Mouse (Mus musculus) heart, postnatal 0 days (tissue): ENCODE measurements at regions not wholly inside any gene's neighbourhood (a gene's known extent, or its start where the extent isn't known, plus 50 kb on each side); places are given as distances from the start of the nearest gene placed in this dataset.

ENCODE experiments used
- ATAC-seq: fragments of 200-750 bp; cut with Nextera tagmentation; 2 replicates; pipeline ENCODE4 v1.8.0; 2017; ENCODE audit warnings: low read depth, moderate number of reproducible peaks, moderate library complexity; ENCODE audit not compliant: insufficient read depth
- DNase-seq: peaks from one replicate; pipeline ENCODE4 v3.0.0-alpha.2; 2016; ENCODE audit warnings: low spot score
- H3K27ac ChIP-seq: fragments of 300-500 bp; sonication (generic); 2 replicates; pipeline ENCODE4 v1.5.1; 2014; ENCODE audit warnings: low read depth, mild to moderate bottlenecking
- H3K27me3 ChIP-seq: fragments of 300-500 bp; sonication (generic); 2 replicates; pipeline ENCODE4 v1.6.1; 2014; ENCODE audit warnings: low read length, mixed read lengths; ENCODE audit not compliant: control insufficient read depth, insufficient read depth
- H3K36me3 ChIP-seq: fragments of 300-500 bp; sonication (generic); replicated peaks from 2 replicates; pipeline ENCODE4 v1.6.1; 2014; ENCODE audit warnings: low read length, mixed read lengths; ENCODE audit not compliant: control insufficient read depth, insufficient read depth
- H3K4me1 ChIP-seq: fragments of 300-500 bp; sonication (generic); 2 replicates; pipeline ENCODE4 v1.6.1; 2014; ENCODE audit warnings: antibody characterized with exemption; ENCODE audit not compliant: control insufficient read depth, insufficient read depth
- H3K4me2 ChIP-seq: fragments of 300-500 bp; sonication (generic); 2 replicates; pipeline ENCODE4 v1.6.1; 2014; ENCODE audit warnings: low read depth, mild to moderate bottlenecking, low read length, moderate library complexity
- H3K4me3 ChIP-seq: fragments of 300-500 bp; sonication (generic); 2 replicates; pipeline ENCODE4 v1.5.1; 2014; ENCODE audit warnings: low read depth, low read length
- H3K9ac ChIP-seq: fragments of 300-500 bp; sonication (generic); replicated peaks from 2 replicates; pipeline ENCODE4 v1.6.1; 2014; ENCODE audit warnings: low read depth, low read length, mixed read lengths
- H3K9me3 ChIP-seq: fragments of 300-500 bp; sonication (generic); replicated peaks from 2 replicates; pipeline ENCODE4 v1.6.1; 2016; ENCODE audit warnings: low read length; ENCODE audit not compliant: control insufficient read depth
- CTCF ChIP-seq: IDR thresholded peaks from 2 replicates; pipeline ENCODE4 v1.5.1; 2016; ENCODE audit warnings: antibody characterized with exemption, control low read depth, low read depth
- EP300 ChIP-seq: IDR thresholded peaks from 2 replicates; pipeline ENCODE4 v1.6.1; 2016; ENCODE audit warnings: antibody characterized with exemption, low read depth
- WGBS: fragments of 180-500 bp; shearing (Covaris S2); extraction: QIAGEN DNeasy Blood & Tissue Kit; methylation state at CpG from one replicate; pipeline ENCODE4 v1.1.7; 2014; 5-methylcytosine and 5-hydroxymethylcytosine counted together

DNA sequence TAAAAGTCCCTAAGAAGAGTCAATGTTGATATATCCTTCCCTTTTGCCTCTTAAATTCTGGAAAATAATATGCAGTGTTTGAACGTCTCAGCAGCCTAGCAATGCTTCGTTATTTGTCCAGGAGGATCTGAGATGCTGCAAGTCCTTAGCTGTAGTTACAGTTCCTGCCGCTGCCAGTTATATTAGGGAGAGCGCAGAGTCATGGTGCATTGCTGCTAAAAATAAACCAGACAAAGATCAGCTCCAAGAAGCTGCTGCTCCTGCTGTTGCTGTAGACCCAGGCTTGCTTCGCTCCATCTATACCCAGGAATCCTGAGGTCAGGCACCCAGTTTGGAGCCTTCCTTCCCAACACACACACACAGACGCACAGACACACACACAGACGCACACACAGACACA, 132.3 kb downstream of the Rsl24d1 start:
- 34% methylated on average over 7 of the region's 7 CpGs for WGBS
- no peak for ATAC-seq
- no peak overlapping the region for H3K4me2 ChIP-seq

DNA sequence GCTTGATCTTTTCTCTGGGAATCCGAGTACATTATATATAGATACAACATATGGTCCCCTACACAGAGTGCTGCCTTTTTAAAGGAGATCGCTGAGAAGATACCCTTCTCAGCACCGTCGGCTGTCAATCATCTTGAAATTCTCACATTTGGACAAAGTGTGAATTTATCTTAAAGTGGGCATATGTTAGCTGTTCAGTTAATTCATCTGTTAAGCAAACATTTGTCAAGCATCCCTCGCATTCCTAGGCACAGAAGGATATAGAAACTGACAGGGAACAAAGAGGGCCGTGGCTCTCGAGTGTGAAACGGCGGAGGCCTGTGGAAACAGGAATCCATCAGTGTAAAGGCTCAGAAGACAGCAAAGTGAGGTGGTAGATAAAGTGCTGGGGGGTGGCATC, 144.9 kb downstream of the Rsl24d1 start:
- no peaks in the 10 kb centered on the region for H3K36me3 ChIP-seq
- no peaks in the 10 kb centered on the region for H3K27me3 ChIP-seq
- no peaks in the 10 kb centered on the region for H3K4me1 ChIP-seq
- H3K27ac ChIP-seq: no peak overlapping the region
- H3K4me3 ChIP-seq: no peak overlapping the region
- no peak overlapping the region for H3K9ac ChIP-seq
- no peaks in the 10 kb centered on the region for H3K9me3 ChIP-seq
- no peak for DNase-seq
- no peak for ATAC-seq
- WGBS: 68% methylated on average over 9 of the region's 9 CpGs
- H3K4me2 ChIP-seq: no peak overlapping the region
- no peak for TF ChIP-seq EP300
- TF ChIP-seq CTCF: no peak

More for the DNA sequence above, 132.3 kb downstream of the Rsl24d1 start:
- TF ChIP-seq EP300 (no peak), CTCF (no peak; the same call in 1 of the 2 replicates)
- Histone ChIP-seq H3K9ac (no peak overlapping the region), H3K9me3 (no peaks in the 10 kb centered on the region), H3K27ac (no peak overlapping the region), H3K27me3 (no peaks in the 10 kb centered on the region), H3K36me3 (no peaks in the 10 kb centered on the region), H3K4me1 (no peaks in the 10 kb centered on the region), H3K4me3 (no peak overlapping the region)
- DNase-seq: peak; percentile 8

DNA sequence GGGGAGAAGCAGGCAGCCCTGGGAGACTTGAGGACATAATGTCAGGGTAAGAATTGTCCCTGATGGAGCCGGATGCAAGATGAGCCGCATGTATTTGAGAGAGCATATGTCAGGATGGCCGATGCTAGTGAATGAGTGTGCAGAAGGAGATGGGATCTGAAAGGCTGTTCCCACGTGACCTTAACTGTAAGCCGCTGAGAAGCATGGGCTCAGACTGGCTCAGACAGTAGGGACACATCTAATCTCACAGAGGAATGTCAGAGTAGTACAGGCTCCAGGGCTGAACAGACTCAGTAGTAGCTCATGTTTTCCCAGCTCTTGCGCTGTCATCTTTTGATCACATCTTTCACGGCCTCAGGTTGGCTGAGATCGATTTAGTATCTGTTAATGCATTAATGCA, 145.4 kb downstream of the Rsl24d1 start:
- DNase-seq (no peak), ATAC-seq (no peak)
- H3K9ac ChIP-seq: no peak overlapping the region
- no peak overlapping the region for H3K4me2 ChIP-seq
- H3K4me3 ChIP-seq: no peak overlapping the region
- no peak overlapping the region for H3K27ac ChIP-seq
- TF ChIP-seq CTCF: no peak
- TF ChIP-seq EP300: no peak
- H3K36me3 ChIP-seq: no peaks in the 10 kb centered on the region
- H3K27me3 ChIP-seq: no peaks in the 10 kb centered on the region
- H3K4me1 ChIP-seq: no peaks in the 10 kb centered on the region
- 66% methylated on average over 8 of the region's 8 CpGs for WGBS
- H3K9me3 ChIP-seq: no peaks in the 10 kb centered on the region

DNA sequence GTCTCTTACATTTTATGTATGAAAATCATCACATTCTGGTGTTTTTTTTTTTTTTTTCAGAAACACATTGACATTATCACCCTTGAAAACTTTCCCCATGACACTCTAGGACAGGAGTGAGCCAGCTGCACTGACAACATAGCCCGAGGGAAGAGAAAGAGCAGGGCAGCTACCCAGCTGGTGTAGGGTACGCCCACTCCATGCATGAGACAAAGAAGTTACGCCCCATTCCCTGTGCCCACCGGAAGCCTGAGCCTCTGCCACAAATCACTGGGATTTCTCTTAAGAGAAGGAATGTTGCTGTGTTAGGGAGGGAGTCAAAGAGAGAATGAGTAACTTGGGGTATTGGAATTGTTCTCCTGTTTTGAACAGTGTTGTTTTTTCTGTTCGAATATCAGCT, 149.5 kb downstream of the Rsl24d1 start:
- WGBS: 58% methylated on average over 5 of the region's 5 CpGs
- TF ChIP-seq EP300: no peak
- no peak for TF ChIP-seq CTCF
- Histone ChIP-seq H3K4me1 (no peaks in the 10 kb centered on the region), H3K27me3 (no peaks in the 10 kb centered on the region), H3K4me3 (no peak overlapping the region), H3K9me3 (no peaks in the 10 kb centered on the region), H3K36me3 (no peaks in the 10 kb centered on the region), H3K4me2 (no peak overlapping the region), H3K9ac (no peak overlapping the region), H3K27ac (no peak overlapping the region)
- no peak for ATAC-seq
- no peak for DNase-seq

- Histone ChIP-seq H3K27me3 (no peaks in the 10 kb centered on the region), H3K36me3 (no peaks in the 10 kb centered on the region), H3K4me2 (no peak overlapping the region), H3K27ac (no peak overlapping the region), H3K9ac (no peak overlapping the region), H3K4me3 (no peak overlapping the region), H3K4me1 (no peaks in the 10 kb centered on the region), H3K9me3 (no peaks in the 10 kb centered on the region)
- ATAC-seq (no peak), DNase-seq (no peak)
- TF ChIP-seq EP300: no peak
- no peak for TF ChIP-seq CTCF
- 58% methylated on average over 5 of the region's 5 CpGs for WGBS
These were observed 157.0 kb downstream of the Rsl24d1 start for GRCm38 (mm10) chr9:73270249-73270648.

DNA sequence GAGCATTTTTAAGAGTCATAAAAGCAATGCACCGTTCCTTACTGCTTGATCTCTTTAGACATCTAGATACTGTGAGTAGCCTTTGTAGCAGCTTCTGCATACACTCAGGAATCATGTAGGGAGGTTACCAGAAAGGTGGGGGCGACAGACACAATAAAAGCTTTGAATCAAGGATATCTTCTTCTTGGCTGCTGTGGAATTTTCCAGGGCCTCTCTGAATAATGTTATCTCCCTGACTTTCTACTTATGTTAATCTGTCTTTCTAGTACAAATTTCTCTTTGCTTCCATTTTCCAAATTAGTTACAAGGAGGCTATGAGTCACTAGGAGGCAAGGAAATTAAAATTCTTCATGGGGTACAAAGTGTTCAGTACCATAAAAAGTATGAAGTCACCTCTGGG, 159.4 kb downstream of the Rsl24d1 start:
- Histone ChIP-seq H3K9me3 (no peaks in the 10 kb centered on the region), H3K9ac (no peak overlapping the region), H3K27ac (no peak overlapping the region), H3K27me3 (no peaks in the 10 kb centered on the region), H3K4me1 (no peaks in the 10 kb centered on the region), H3K36me3 (no peaks in the 10 kb centered on the region), H3K4me3 (no peak overlapping the region), H3K4me2 (no peak overlapping the region)
- WGBS: 58% methylated on average over 2 of the region's 2 CpGs
- no peak for TF ChIP-seq CTCF
- no peak for TF ChIP-seq EP300
- ATAC-seq (no peak), DNase-seq (no peak)
